In the genomic region with DNA sequence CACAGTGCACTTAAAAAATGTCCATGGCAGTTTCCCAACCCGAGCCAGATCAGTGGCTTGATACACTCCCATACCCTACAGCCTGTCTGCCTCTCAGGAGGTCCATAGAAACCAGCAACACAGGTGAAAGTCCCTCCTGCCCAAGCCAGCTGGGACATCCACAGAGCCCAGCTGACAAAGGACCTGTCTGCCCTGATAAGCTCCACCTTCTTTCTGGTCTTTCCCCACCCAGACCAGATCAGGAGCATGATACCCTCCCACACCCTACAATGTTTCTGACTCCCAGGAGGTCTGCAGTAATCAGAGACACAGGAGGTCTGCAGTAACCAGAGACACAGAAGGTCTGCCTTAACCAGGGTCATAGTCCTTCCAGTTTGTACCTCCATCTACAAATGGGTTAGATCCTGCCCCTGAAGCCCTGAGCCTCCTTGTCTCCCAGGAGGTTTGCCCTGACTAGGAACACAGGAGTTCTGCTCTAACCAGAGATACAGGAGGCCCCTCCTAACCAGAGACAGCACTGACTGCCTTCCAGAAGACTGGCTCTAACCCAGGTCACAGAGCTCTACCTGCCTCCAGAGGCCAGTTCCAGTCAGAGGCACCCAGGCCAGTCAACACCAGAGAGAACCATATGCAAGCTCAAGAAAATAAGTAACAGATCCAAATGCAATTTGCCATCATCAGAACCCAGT, we compare ENCODE assay signal across 17 mouse cellular contexts.
A peak's percentile ranks its signal among the peaks of the same experiment; 100 is the strongest.
DNase-seq lines count a peak whose midpoint lies in the region; ATAC-seq and TF ChIP-seq lines count a peak whose summit lies in the region.
"Had no signal": no experiment of that assay in that cellular context is flagged by ENCODE, and none has a peak within 500 bp of the region (broad histone marks: within the 10 kb centered on the region; RNA-seq: fewer than 3 reads in every experiment).

No protein-coding gene starts in this region.

- H3K4me3 ChIP-seq in forebrain, embryonic 14.5 days (ENCODE audit: low read depth, low read length): no peak overlapping the region
- no peak overlapping the region for H3K4me3 ChIP-seq in forebrain, embryonic 10.5 days
- H3K4me3 ChIP-seq in kidney, postnatal 0 days (replicated peaks; ENCODE audit: low read depth, low read length): no peak overlapping the region
- H3K4me3 ChIP-seq: erythroblast, embryonic 14.5 days; limb, embryonic 13.5 days had no signal

- H3K4me1 ChIP-seq in forebrain, embryonic 14.5 days (ENCODE audit: control insufficient read depth, insufficient read depth, low read length): no peaks in the 10 kb centered on the region
- H3K4me1 ChIP-seq in forebrain, embryonic 10.5 days: no peaks in the 10 kb centered on the region
- no peaks in the 10 kb centered on the region for H3K4me1 ChIP-seq in kidney, postnatal 0 days (replicated peaks; ENCODE audit: insufficient read depth, low read length)

- no peak overlapping the region for H3K9ac ChIP-seq in forebrain, embryonic 14.5 days (ENCODE audit: low read length)
- no peak overlapping the region for H3K9ac ChIP-seq in kidney, postnatal 0 days (ENCODE audit: low read depth, low read length)
- H3K9ac ChIP-seq: limb, embryonic 13.5 days had no signal

- no peak for TF ChIP-seq CTCF in kidney, postnatal 0 days (IDR thresholded peaks at IDR 0.05; ENCODE audit: low read depth)

- WGBS in forebrain, embryonic 14.5 days: 74% methylated on average over 1 of the region's 1 CpGs
- WGBS in forebrain, embryonic 10.5 days: 86% methylated on average over 1 of the region's 1 CpGs
- 96% methylated on average over 1 of the region's 1 CpGs for WGBS in kidney, postnatal 0 days

- 0 out of 2 replicates have a peak, but pooled peaks have one; percentile 20 for ATAC-seq in forebrain, embryonic 14.5 days
- ATAC-seq in kidney, postnatal 0 days (replicated peaks; ENCODE audit: low FRiP score, low read depth): peak; percentile 66; the same call in 1 of the 2 replicates
- ATAC-seq in megakaryocyte, adult 5-6 weeks (ENCODE audit: poor library complexity, severe bottlenecking): 0 out of 2 replicates have a peak, but pooled peaks have one; percentile 15

- no peaks in the 10 kb centered on the region for H3K27me3 ChIP-seq in forebrain, embryonic 14.5 days (replicated peaks; ENCODE audit: control insufficient read depth, insufficient read depth, low read length)
- no peaks in the 10 kb centered on the region for H3K27me3 ChIP-seq in forebrain, embryonic 10.5 days (ENCODE audit: poor library complexity, severe bottlenecking)
- no peaks in the 10 kb centered on the region for H3K27me3 ChIP-seq in kidney, postnatal 0 days (ENCODE audit: insufficient read depth, low read length)
- H3K27me3 ChIP-seq: limb, embryonic 13.5 days had no signal

- peaks cover 4% of the 10 kb centered on the region; the same call in 1 of the 2 replicates for H3K36me3 ChIP-seq in forebrain, embryonic 14.5 days (ENCODE audit: control insufficient read depth, insufficient read depth, low read length)
- H3K36me3 ChIP-seq in forebrain, embryonic 10.5 days (replicated peaks): peaks cover 4% of the 10 kb centered on the region
- no peaks in the 10 kb centered on the region for H3K36me3 ChIP-seq in kidney, postnatal 0 days (ENCODE audit: insufficient read depth, low read length)
- H3K36me3 ChIP-seq: G1E; limb, embryonic 13.5 days had no signal

- no peak for DNase-seq in forebrain, embryonic 14.5 days (ENCODE audit: low spot score)
- no peak for DNase-seq in forebrain, embryonic 10.5 days (ENCODE audit: extremely low spot score, low spot score)
- no peak for DNase-seq in kidney, postnatal 0 days (ENCODE audit: low spot score)
- no peak for DNase-seq in kidney, adult 8-10 months
- peak; percentile 2 for DNase-seq in c-Kit-positive CD71-positive TER-119-positive erythroid progenitor cells, embryonic 14.5 days (ENCODE audit: low spot score)
- DNase-seq in urinary bladder, postnatal 25 days (ENCODE audit: low spot score): no peak
- no peak for DNase-seq in right cerebral cortex, postnatal 14 days
- DNase-seq: adrenal gland, postnatal 10 days; embryo, embryonic 11 days; heart, adult 18-20 months; heart, postnatal 10 days; lung, postnatal 10 days; right cerebral cortex, postnatal 25 days had no signal

- no peak overlapping the region for H3K4me2 ChIP-seq in forebrain, embryonic 14.5 days (ENCODE audit: low read length)
- H3K4me2 ChIP-seq in kidney, postnatal 0 days (ENCODE audit: low read length): no peak overlapping the region
- H3K4me2 ChIP-seq: limb, embryonic 13.5 days had no signal

- H3K27ac ChIP-seq in forebrain, embryonic 14.5 days (ENCODE audit: low read depth, low read length): no peak overlapping the region
- H3K27ac ChIP-seq in forebrain, embryonic 10.5 days: no peak overlapping the region
- no peak overlapping the region for H3K27ac ChIP-seq in kidney, postnatal 0 days
- H3K27ac ChIP-seq: limb, embryonic 13.5 days had no signal

- no peaks in the 10 kb centered on the region; the same call in 1 of the 2 replicates for H3K9me3 ChIP-seq in forebrain, embryonic 14.5 days (replicated peaks; ENCODE audit: control insufficient read depth, low read length)
- peaks cover 18% of the 10 kb centered on the region; the same call in 1 of the 2 replicates for H3K9me3 ChIP-seq in forebrain, embryonic 10.5 days
- H3K9me3 ChIP-seq in kidney, postnatal 0 days (replicated peaks; ENCODE audit: low read length): no peaks in the 10 kb centered on the region
- H3K9me3 ChIP-seq: G1E; limb, embryonic 13.5 days had no signal

Comparison
In these comparisons a context has a peak if more than half of its experiments do, and no peak if none do; other contexts are left out.
1. ATAC-seq: peak in every context shown above with its lines; median percentile 66 in kidney, postnatal 0 days; 20 in forebrain, embryonic 14.5 days; 15 in megakaryocyte, adult 5-6 weeks.